Mouse (Mus musculus): ENCODE data around the gene Rpl36al. TPM values are rescaled to one million over a fixed set of nuclear protein-coding genes. Genes with fewer than 3 reads are reported as not detected.
"Not testable (repeated sequence)": the region's sequence is repeated elsewhere in the genome, so short reads cannot be mapped to it uniquely, and the experiment has no call there.

Gene Rpl36al
- polyA plus RNA-seq, 1 experiment from 2014 or later: 974 TPM

- H3K4me1 ChIP-seq (replicated peaks; ENCODE audit: control insufficient read depth, insufficient read depth): no peaks in the 10 kb centered on the region
- ATAC-seq (ENCODE audit: low FRiP score, low TSS enrichment) (no peak), DNase-seq (ENCODE audit: low spot score) (no peak)
- peak overlapping the region; percentile 65 for H3K4me3 ChIP-seq (ENCODE audit: low read depth, low read length)
- WGBS: 7% methylated on average over 18 of the region's 18 CpGs
- no peaks in the 10 kb centered on the region for H3K9me3 ChIP-seq (ENCODE audit: control insufficient read depth, low read length)
- TF ChIP-seq CTCF (IDR thresholded peaks at IDR 0.05; ENCODE audit: low read depth) (no peak), EP300 (optimal IDR thresholded peaks at IDR 0.05) (no peak)
- no peak overlapping the region for H3K27ac ChIP-seq (replicated peaks)
- H3K9ac ChIP-seq (ENCODE audit: low read length): peak overlapping the region; percentile 61
- peak overlapping the region; percentile 93 for H3K4me2 ChIP-seq (replicated peaks; ENCODE audit: low read depth)
- no peaks in the 10 kb centered on the region for H3K27me3 ChIP-seq (ENCODE audit: control insufficient read depth, insufficient read depth, low read length)
- no peaks in the 10 kb centered on the region for H3K36me3 ChIP-seq (ENCODE audit: control insufficient read depth, insufficient read depth, low read length)
These were observed 16.0 kb downstream of the Rpl36al start for GRCm38 (mm10) chr12:69167656-69168460.

- not testable (repeated sequence) for H3K27ac ChIP-seq (replicated peaks); H3K4me3 ChIP-seq (ENCODE audit: low read depth, low read length); ATAC-seq (ENCODE audit: low FRiP score, low TSS enrichment); H3K4me2 ChIP-seq (replicated peaks; ENCODE audit: low read depth); H3K27me3 ChIP-seq (ENCODE audit: control insufficient read depth, insufficient read depth, low read length); H3K9ac ChIP-seq (ENCODE audit: low read length); H3K4me1 ChIP-seq (replicated peaks; ENCODE audit: control insufficient read depth, insufficient read depth); H3K9me3 ChIP-seq (ENCODE audit: control insufficient read depth, low read length); H3K36me3 ChIP-seq (ENCODE audit: control insufficient read depth, insufficient read depth, low read length); DNase-seq (ENCODE audit: low spot score)
- 71% methylated on average over 8 of the region's 8 CpGs for WGBS
These were observed 16.9 kb downstream of the Rpl36al start for GRCm38 (mm10) chr12:69166861-69167581.

- TF ChIP-seq EP300 (optimal IDR thresholded peaks at IDR 0.05) (no peak), CTCF (IDR thresholded peaks at IDR 0.05; ENCODE audit: low read depth) (peak; percentile 26)
- Histone ChIP-seq H3K27me3 (ENCODE audit: control insufficient read depth, insufficient read depth, low read length) (no peaks in the 10 kb centered on the region), H3K27ac (replicated peaks) (peak overlapping the region; percentile 30; the same call in 1 of the 2 replicates), H3K4me2 (replicated peaks; ENCODE audit: low read depth) (no peak overlapping the region), H3K4me3 (ENCODE audit: low read depth, low read length) (no peak overlapping the region), H3K36me3 (ENCODE audit: control insufficient read depth, insufficient read depth, low read length) (no peaks in the 10 kb centered on the region), H3K9me3 (ENCODE audit: control insufficient read depth, low read length) (no peaks in the 10 kb centered on the region), H3K4me1 (replicated peaks; ENCODE audit: control insufficient read depth, insufficient read depth) (no peaks in the 10 kb centered on the region), H3K9ac (ENCODE audit: low read length) (no peak overlapping the region)
- peak; percentile 83 for ATAC-seq (ENCODE audit: low FRiP score, low TSS enrichment)
- no peak for DNase-seq (ENCODE audit: low spot score)
- 36% methylated on average over 3 of the region's 3 CpGs for WGBS
These were observed 19.0 kb downstream of the Rpl36al start for GRCm38 (mm10) chr12:69164904-69165303.

- H3K9ac ChIP-seq (ENCODE audit: low read length); H3K4me1 ChIP-seq (replicated peaks; ENCODE audit: control insufficient read depth, insufficient read depth); H3K4me3 ChIP-seq (ENCODE audit: low read depth, low read length); H3K4me2 ChIP-seq (replicated peaks; ENCODE audit: low read depth); DNase-seq (ENCODE audit: low spot score); H3K9me3 ChIP-seq (ENCODE audit: control insufficient read depth, low read length); H3K27ac ChIP-seq (replicated peaks); ATAC-seq (ENCODE audit: low FRiP score, low TSS enrichment); H3K36me3 ChIP-seq (ENCODE audit: control insufficient read depth, insufficient read depth, low read length); H3K27me3 ChIP-seq (ENCODE audit: control insufficient read depth, insufficient read depth, low read length): not testable (repeated sequence)
- WGBS: 71% methylated on average over 4 of the region's 4 CpGs
These were observed 20.3 kb downstream of the Rpl36al start for GRCm38 (mm10) chr12:69163586-69163985.

GRCm38 (mm10) chr12:69160677-69161076, 23.2 kb downstream of the Rpl36al start:
- H3K36me3 ChIP-seq (ENCODE audit: control insufficient read depth, insufficient read depth, low read length); H3K9ac ChIP-seq (ENCODE audit: low read length); H3K27me3 ChIP-seq (ENCODE audit: control insufficient read depth, insufficient read depth, low read length); H3K4me3 ChIP-seq (ENCODE audit: low read depth, low read length); H3K9me3 ChIP-seq (ENCODE audit: control insufficient read depth, low read length); H3K4me1 ChIP-seq (replicated peaks; ENCODE audit: control insufficient read depth, insufficient read depth); H3K4me2 ChIP-seq (replicated peaks; ENCODE audit: low read depth); DNase-seq (ENCODE audit: low spot score); H3K27ac ChIP-seq (replicated peaks); ATAC-seq (ENCODE audit: low FRiP score, low TSS enrichment): not testable (repeated sequence)
- WGBS: 77% methylated on average over 2 of the region's 2 CpGs

GRCm38 (mm10) chr12:69159578-69159940, 24.3 kb downstream of the Rpl36al start:
- 4% methylated on average over 9 of the region's 9 CpGs for WGBS
- H3K36me3 ChIP-seq (ENCODE audit: control insufficient read depth, insufficient read depth, low read length): no peaks in the 10 kb centered on the region
- H3K4me3 ChIP-seq (ENCODE audit: low read depth, low read length): peak overlapping the region; percentile 3
- H3K4me2 ChIP-seq (replicated peaks; ENCODE audit: low read depth): no peak overlapping the region
- H3K9ac ChIP-seq (ENCODE audit: low read length): no peak overlapping the region
- DNase-seq (ENCODE audit: low spot score) (no peak), ATAC-seq (ENCODE audit: low FRiP score, low TSS enrichment) (peak; percentile 0; the same call in 1 of the 2 replicates)
- no peaks in the 10 kb centered on the region for H3K9me3 ChIP-seq (ENCODE audit: control insufficient read depth, low read length)
- H3K27ac ChIP-seq (replicated peaks): no peak overlapping the region
- H3K4me1 ChIP-seq (replicated peaks; ENCODE audit: control insufficient read depth, insufficient read depth): peaks cover 2% of the 10 kb centered on the region; the same call in 1 of the 2 replicates
- TF ChIP-seq CTCF (IDR thresholded peaks at IDR 0.05; ENCODE audit: low read depth): peak; percentile 89
- no peak for TF ChIP-seq EP300 (optimal IDR thresholded peaks at IDR 0.05)
- H3K27me3 ChIP-seq (ENCODE audit: control insufficient read depth, insufficient read depth, low read length): no peaks in the 10 kb centered on the region

Data from stomach, postnatal 0 days (tissue).